Comparison of ENCODE assay signal across 16 mouse cellular contexts in genomic region chr2:5129099-5129498, GRCm38 (mm10). TPM values are rescaled to one million over a fixed set of nuclear protein-coding genes. Genes with fewer than 3 reads are reported as not detected.
DNase-seq lines count a peak whose midpoint lies in the region; ATAC-seq and TF ChIP-seq lines count a peak whose summit lies in the region.
"Had no signal": no experiment of that assay in that cellular context is flagged by ENCODE, and none has a peak within 500 bp of the region (broad histone marks: within the 10 kb centered on the region; RNA-seq: fewer than 3 reads in every experiment).

No protein-coding gene starts in this region.

- no peaks in the 10 kb centered on the region for H3K4me1 ChIP-seq in liver, embryonic 16.5 days (ENCODE audit: control insufficient read depth, low read depth, low read length)
- no peaks in the 10 kb centered on the region for H3K4me1 ChIP-seq in liver, postnatal 0 days (ENCODE audit: insufficient read depth)
- H3K4me1 ChIP-seq in heart, embryonic 11.5 days (ENCODE audit: control insufficient read depth, insufficient read depth, low read length): peaks cover 2% of the 10 kb centered on the region; the same call in 1 of the 2 replicates
- peaks cover 32% of the 10 kb centered on the region for H3K4me1 ChIP-seq in kidney, embryonic 15.5 days
- H3K4me1 ChIP-seq: midbrain, embryonic 12.5 days; neural tube, embryonic 12.5 days had no signal

- WGBS in liver, embryonic 16.5 days (ENCODE audit: insufficient replicate concordance): 29% methylated on average over 3 of the region's 3 CpGs
- 43% methylated on average over 3 of the region's 3 CpGs for WGBS in liver, postnatal 0 days (ENCODE audit: insufficient replicate concordance)
- WGBS in heart, embryonic 11.5 days (ENCODE audit: insufficient replicate concordance): 45% methylated on average over 3 of the region's 3 CpGs
- 35% methylated on average over 3 of the region's 3 CpGs for WGBS in kidney, embryonic 15.5 days

- H3K9ac ChIP-seq in liver, embryonic 16.5 days (ENCODE audit: low read depth, low read length): no peak overlapping the region
- H3K9ac ChIP-seq in liver, postnatal 0 days (replicated peaks): no peak overlapping the region
- no peak overlapping the region for H3K9ac ChIP-seq in heart, embryonic 11.5 days (ENCODE audit: low read depth, low read length)
- H3K9ac ChIP-seq in kidney, embryonic 15.5 days: no peak overlapping the region
- H3K9ac ChIP-seq: midbrain, embryonic 12.5 days; neural tube, embryonic 12.5 days had no signal

- H3K27me3 ChIP-seq in liver, embryonic 16.5 days (ENCODE audit: control insufficient read depth, insufficient read depth, low read depth, low read length): no peaks in the 10 kb centered on the region
- no peaks in the 10 kb centered on the region for H3K27me3 ChIP-seq in liver, postnatal 0 days (ENCODE audit: insufficient read depth, low read length)
- no peaks in the 10 kb centered on the region for H3K27me3 ChIP-seq in heart, embryonic 11.5 days (ENCODE audit: control insufficient read depth, insufficient read depth, low read length)
- no peaks in the 10 kb centered on the region for H3K27me3 ChIP-seq in kidney, embryonic 15.5 days
- H3K27me3 ChIP-seq: CH12.LX; midbrain, embryonic 12.5 days; neural tube, embryonic 12.5 days had no signal

- no peak overlapping the region for H3K27ac ChIP-seq in liver, embryonic 16.5 days (ENCODE audit: low read length)
- no peak overlapping the region; the same call in 1 of the 2 replicates for H3K27ac ChIP-seq in liver, postnatal 0 days (ENCODE audit: low read depth)
- 0 out of 2 replicates have a peak overlapping the region, but pooled peaks have one; percentile 7 for H3K27ac ChIP-seq in heart, embryonic 11.5 days (ENCODE audit: low read depth, low read length)
- peak overlapping the region; percentile 75 for H3K27ac ChIP-seq in kidney, embryonic 15.5 days
- H3K27ac ChIP-seq: midbrain, embryonic 12.5 days; neural tube, embryonic 12.5 days had no signal

- H3K4me3 ChIP-seq in liver, embryonic 16.5 days (ENCODE audit: low read depth, low read length): no peak overlapping the region
- no peak overlapping the region for H3K4me3 ChIP-seq in liver, postnatal 0 days (ENCODE audit: low read depth, low read length)
- no peak overlapping the region for H3K4me3 ChIP-seq in heart, embryonic 11.5 days (ENCODE audit: low read depth, low read length)
- no peak overlapping the region for H3K4me3 ChIP-seq in kidney, embryonic 15.5 days (replicated peaks)
- H3K4me3 ChIP-seq: midbrain, embryonic 12.5 days; neural tube, embryonic 12.5 days had no signal

- TF ChIP-seq EP300 in liver, postnatal 0 days (IDR thresholded peaks at IDR 0.05; ENCODE audit: low read depth): no peak

- DNase-seq in liver, postnatal 0 days: no peak
- DNase-seq in yolk sac, embryonic 10.5 days (ENCODE audit: low spot score): peak; percentile 30
- DNase-seq: cerebellum, adult 8-10 months; gastrocnemius, postnatal 14 days; lung, adult 18-20 months; retina, postnatal 1 day; thymus, postnatal 14 days had no signal

- H3K9me3 ChIP-seq in liver, embryonic 16.5 days (replicated peaks; ENCODE audit: control insufficient read depth, low read length): no peaks in the 10 kb centered on the region
- H3K9me3 ChIP-seq in liver, postnatal 0 days (ENCODE audit: low read length): no peaks in the 10 kb centered on the region
- no peaks in the 10 kb centered on the region for H3K9me3 ChIP-seq in heart, embryonic 11.5 days (replicated peaks; ENCODE audit: control insufficient read depth, low read length)
- H3K9me3 ChIP-seq in kidney, embryonic 15.5 days (replicated peaks): no peaks in the 10 kb centered on the region
- H3K9me3 ChIP-seq: midbrain, embryonic 12.5 days; neural tube, embryonic 12.5 days had no signal

- TF ChIP-seq CTCF in liver, postnatal 0 days (IDR thresholded peaks at IDR 0.05; ENCODE audit: low read depth): no peak

- ATAC-seq in liver, embryonic 16.5 days (ENCODE audit: low read depth): 0 out of 2 replicates have a peak, but pooled peaks have one; percentile 24
- no peak; the same call in 1 of the 2 replicates for ATAC-seq in liver, postnatal 0 days
- ATAC-seq in heart, embryonic 11.5 days (replicated peaks; ENCODE audit: insufficient number of reproducible peaks, low FRiP score, low TSS enrichment): no peak
- ATAC-seq in kidney, embryonic 15.5 days (replicated peaks; ENCODE audit: low FRiP score): peak; percentile 46; the same call in 1 of the 2 replicates
- no peak for ATAC-seq in inflammation-experienced regulatory T-cells, adult 6 months
- no peak for ATAC-seq in cerebellum, adult (ENCODE audit: insufficient number of reproducible peaks, low FRiP score, low TSS enrichment)
- ATAC-seq: forebrain, embryonic 14.5 days had no signal

- no peak overlapping the region for H3K4me2 ChIP-seq in liver, embryonic 16.5 days (ENCODE audit: low read depth, low read length)
- no peak overlapping the region for H3K4me2 ChIP-seq in liver, postnatal 0 days (ENCODE audit: low read depth, low read length)
- H3K4me2 ChIP-seq in heart, embryonic 11.5 days: no peak overlapping the region
- no peak overlapping the region for H3K4me2 ChIP-seq in kidney, embryonic 15.5 days
- H3K4me2 ChIP-seq: midbrain, embryonic 12.5 days; neural tube, embryonic 12.5 days had no signal

- H3K36me3 ChIP-seq in liver, embryonic 16.5 days (ENCODE audit: control insufficient read depth, insufficient read depth): no peaks in the 10 kb centered on the region
- H3K36me3 ChIP-seq in liver, postnatal 0 days (replicated peaks; ENCODE audit: insufficient read depth, low read length): no peaks in the 10 kb centered on the region
- no peaks in the 10 kb centered on the region for H3K36me3 ChIP-seq in heart, embryonic 11.5 days (ENCODE audit: control insufficient read depth, insufficient read depth, low read length)
- H3K36me3 ChIP-seq in kidney, embryonic 15.5 days: no peaks in the 10 kb centered on the region
- H3K36me3 ChIP-seq: midbrain, embryonic 12.5 days; neural tube, embryonic 12.5 days had no signal

RNA-seq across cellular contexts. Expression of gene Ccdc3, which starts 8.5 kb away (rescaled TPM):
- 2.0 and 3.4 TPM in 2 replicates for polyA plus RNA-seq in liver, embryonic 16.5 days (2015; fragmentation: Nextera tagmentation; extraction: Ambion mirVana)
- 2.6 and 3.2 TPM in 2 replicates for polyA plus RNA-seq in liver, postnatal 0 days (2015; fragmentation: Nextera tagmentation; extraction: Ambion mirVana)
- polyA plus RNA-seq in heart, embryonic 11.5 days (2014; fragmentation: Nextera tagmentation; extraction: Ambion mirVana): 7.9 and 9.3 TPM in 2 replicates
- 12.6 and 15.8 TPM in 2 replicates for polyA plus RNA-seq in kidney, embryonic 15.5 days (2015; fragmentation: Nextera tagmentation; extraction: Ambion mirVana)
- polyA plus RNA-seq in inflammation-experienced regulatory T-cells, adult 6 months (2017; shearing (Covaris generic)): not detected

Comparison
In these comparisons a context has a peak if more than half of its experiments do, and no peak if none do; other contexts are left out.
1. ATAC-seq: peak in liver, embryonic 16.5 days (single experiment) and kidney, embryonic 15.5 days (single experiment); none in liver, postnatal 0 days (single experiment), heart, embryonic 11.5 days (single experiment), inflammation-experienced regulatory T-cells, adult 6 months (single experiment) and cerebellum, adult (single experiment).
2. H3K27ac ChIP-seq: peak in heart, embryonic 11.5 days (single experiment) and kidney, embryonic 15.5 days (single experiment); none in liver, embryonic 16.5 days (single experiment) and liver, postnatal 0 days (single experiment).